Mouse (Mus musculus) erythroid progenitor cell, adult 5-6 weeks (primary cell): ENCODE measurements at regions not wholly inside any gene's neighbourhood (a gene's known extent, or its start where the extent isn't known, plus 50 kb on each side); places are given as distances from the start of the nearest gene placed in this dataset.

Experiments
- ATAC-seq: replicated peaks from 2 replicates; pipeline ENCODE4 v1.8.0; 2016; ENCODE audit warnings: moderate number of reproducible peaks, mild to moderate bottlenecking, moderate TSS enrichment, inconsistent platforms; ENCODE audit not compliant: poor library complexity, low FRiP score, severe bottlenecking

- no peak for ATAC-seq
Observed at GRCm38 (mm10) chr2:167792330-167792729, 102.7 kb upstream of the Tmem189 start.

GRCm38 (mm10) chr2:167789471-167789923 lies 99.9 kb upstream of the Tmem189 start:
- no peak for ATAC-seq

GRCm38 (mm10) chr2:167786951-167787350 lies 97.3 kb upstream of the Tmem189 start:
- no peak for ATAC-seq

DNA sequence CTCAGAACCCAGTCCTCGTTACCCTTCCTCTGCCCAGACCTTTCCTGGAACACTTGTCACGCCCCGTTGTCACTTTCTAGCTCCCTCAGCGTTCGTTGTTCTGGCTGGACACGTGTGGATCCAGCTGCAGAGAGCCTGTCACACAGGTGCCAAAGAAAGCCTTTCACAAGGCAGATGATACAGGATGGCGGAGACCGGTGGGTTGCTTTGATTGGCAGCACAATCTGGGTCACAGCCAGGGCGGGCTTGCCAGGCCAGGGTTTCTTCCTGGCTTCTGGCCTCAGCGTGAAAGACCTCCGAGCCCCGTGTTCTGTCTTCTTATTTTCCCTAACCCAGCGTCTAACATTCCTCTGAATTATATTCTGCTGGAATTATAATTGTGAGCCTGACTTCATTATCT lies 94.7 kb upstream of the Tmem189 start:
- ATAC-seq: no peak

DNA sequence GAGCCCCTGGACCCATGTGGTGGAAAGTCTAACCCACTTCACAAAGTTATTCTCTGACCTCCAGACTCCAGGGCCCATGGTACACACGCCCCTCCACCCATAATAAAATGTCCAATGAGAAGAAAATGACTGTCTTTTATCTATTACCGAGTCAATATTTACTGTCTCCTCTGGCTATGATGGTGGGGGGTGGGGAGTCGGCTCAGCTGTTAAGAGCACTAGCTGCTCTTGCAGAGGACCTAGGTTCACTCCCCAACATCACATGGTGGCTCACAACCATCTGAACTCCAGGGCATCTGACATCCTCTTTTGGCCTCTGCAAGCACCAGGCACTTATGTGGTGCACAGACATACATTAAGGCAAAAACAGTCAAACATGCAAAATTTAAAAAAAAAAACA lies 93.8 kb upstream of the Tmem189 start:
- ATAC-seq: no peak

GRCm38 (mm10) chr2:167782231-167782999 lies 92.8 kb upstream of the Tmem189 start:
- no peak for ATAC-seq

DNA sequence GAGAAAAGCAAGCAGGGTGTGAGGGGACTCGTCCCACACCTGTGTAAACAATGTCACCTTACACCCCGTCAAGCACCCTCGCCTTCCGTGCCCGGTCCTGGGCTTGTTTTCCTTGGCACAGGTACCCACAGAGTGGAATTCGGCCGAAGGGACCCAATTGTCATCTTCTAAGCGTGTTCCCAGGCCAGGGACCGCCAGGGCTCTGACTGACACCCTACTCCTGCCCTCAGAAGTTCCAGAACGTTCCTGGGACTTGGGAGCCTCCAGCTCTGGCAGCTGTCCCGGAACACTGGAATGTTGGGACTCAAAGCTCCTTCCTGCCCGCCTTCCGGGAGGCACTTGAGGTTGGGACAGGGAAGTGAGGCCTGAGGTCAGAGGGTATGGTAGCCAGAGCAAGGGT lies 91.9 kb upstream of the Tmem189 start:
- ATAC-seq: no peak

DNA sequence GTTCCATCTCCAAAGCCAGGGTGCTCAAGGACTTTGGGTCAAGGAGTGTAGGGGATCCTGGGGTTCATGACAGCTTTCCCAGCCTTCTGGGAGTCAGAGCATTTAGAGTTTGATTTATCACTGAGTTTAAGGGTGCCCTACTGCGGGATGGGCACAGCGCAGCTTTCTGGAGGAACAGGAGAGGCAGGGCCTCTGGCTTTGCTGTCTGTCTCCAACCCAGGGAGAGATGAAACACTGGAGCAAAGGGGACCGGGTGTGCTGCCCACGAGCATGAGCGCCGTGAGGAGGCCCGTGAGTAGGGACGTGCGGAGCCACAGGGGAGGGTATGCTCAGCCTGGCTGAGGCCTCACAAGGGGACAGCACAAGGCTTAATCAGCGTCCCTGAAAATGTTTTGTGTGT lies 89.1 kb upstream of the Tmem189 start:
- ATAC-seq: no peak

- no peak for ATAC-seq
Observed at GRCm38 (mm10) chr2:167778271-167778670, 88.6 kb upstream of the Tmem189 start.

DNA sequence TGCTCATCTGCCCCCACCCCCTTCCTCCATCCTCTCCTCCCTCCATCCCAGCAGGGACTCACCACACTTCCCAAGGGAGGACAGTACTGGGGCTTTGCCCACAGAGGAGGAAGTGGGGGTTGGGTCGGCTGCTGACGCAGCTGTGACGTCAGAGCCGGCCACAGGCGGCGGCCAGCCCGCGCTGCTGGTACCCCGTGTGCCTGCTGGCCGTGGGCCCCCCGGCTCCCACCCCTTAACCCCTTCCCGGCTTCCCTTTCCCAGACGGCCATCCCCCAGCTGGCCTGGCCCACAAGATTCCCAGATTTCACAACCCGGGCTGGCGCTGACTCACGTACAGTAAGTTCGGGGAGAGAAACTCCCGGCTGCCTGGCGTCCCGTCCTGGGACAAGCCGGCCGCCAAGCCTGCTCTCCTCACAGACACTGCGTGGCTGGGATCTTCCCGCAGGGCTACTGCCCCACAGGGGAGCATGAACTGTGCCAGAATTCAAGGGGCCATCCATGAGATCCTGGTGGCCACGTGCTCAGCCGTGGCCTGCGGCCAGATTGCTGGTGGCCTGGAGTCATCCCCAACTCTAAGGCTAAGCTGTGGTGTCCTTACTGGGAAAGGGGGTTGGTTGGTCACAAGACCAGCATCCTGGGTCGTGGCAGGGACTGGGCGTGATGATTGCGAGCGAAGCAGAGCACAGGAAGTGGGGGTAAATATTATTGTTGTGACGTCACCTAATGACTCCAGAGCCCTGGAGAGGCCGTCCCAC lies 87.9 kb upstream of the Tmem189 start:
- ATAC-seq: no peak

- no peak for ATAC-seq
Observed at GRCm38 (mm10) chr2:167776251-167777168, 86.9 kb upstream of the Tmem189 start.

DNA sequence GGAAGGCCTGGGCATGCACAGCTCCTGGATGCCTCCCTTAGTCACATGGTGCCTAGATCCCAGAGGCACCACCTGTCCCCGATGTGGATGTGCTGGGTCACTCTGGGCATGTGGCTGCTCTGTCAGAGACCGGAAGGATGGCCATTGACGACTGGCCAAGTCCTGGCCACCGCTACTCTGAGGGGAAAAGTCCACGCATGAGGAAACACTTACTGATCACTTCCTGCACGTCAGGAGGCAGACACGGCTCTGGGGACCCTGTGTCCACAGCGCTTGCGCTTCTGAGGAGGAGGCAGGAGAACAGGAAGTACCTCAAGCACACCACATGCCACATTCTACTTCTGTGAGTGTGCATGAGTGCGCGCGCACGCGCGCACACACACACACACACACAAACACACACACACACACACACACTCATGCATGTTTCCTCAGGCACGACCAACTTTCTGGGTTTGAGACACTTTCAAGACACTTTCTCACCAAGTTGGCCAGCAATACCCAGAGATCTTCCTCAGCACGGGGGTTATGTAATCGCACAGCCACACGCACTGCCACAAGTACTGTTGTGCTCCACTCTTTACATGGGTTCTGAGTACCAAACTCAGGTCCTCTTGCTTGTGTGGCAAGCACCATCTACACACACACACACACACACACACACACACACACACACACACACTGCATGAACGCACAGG lies 85.7 kb upstream of the Tmem189 start:
- no peak for ATAC-seq

GRCm38 (mm10) chr2:167774806-167775179 lies 85.2 kb upstream of the Tmem189 start:
- no peak for ATAC-seq

- no peak for ATAC-seq
Observed at GRCm38 (mm10) chr2:167774166-167774805, 84.7 kb upstream of the Tmem189 start.

DNA sequence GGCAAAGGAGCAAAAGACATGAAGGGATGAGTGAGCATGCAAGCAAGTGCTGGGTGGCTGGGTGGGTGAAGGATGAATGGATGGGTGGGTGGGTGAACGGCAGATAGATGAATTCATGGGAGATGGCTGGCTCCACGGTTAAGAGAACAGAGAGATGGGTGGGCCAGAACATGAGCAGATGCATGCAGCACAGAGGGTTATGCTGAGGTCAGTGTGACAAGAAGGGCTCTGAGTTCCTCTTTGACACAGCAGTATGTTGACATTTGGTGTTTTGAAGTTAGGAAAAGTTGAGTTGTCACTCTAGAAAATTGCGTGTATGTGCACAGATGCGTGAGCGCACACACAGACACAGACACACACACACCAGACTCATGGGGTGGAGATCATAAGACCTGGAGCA lies 83.2 kb upstream of the Tmem189 start:
- no peak for ATAC-seq

DNA sequence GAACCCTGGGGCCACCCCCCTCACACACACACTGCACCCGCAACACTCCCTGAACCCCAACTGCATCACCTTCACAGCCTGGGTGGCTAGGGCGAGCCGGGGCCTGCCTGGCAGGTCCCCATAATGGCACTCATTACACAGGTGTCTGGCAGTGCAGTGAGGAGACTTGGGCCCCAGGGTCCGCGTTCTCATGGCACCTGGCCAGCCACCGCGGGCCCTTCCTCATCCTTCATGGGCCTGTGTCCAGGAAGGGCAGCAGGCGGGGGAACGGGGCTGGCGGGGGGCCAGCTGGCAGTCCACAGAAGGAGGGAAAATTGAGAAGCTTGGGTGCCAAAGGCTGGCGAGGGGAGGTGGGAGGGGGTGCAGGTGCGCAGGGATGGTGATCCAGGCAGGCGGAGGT lies 78.3 kb upstream of the Tmem189 start:
- ATAC-seq: no peak

DNA sequence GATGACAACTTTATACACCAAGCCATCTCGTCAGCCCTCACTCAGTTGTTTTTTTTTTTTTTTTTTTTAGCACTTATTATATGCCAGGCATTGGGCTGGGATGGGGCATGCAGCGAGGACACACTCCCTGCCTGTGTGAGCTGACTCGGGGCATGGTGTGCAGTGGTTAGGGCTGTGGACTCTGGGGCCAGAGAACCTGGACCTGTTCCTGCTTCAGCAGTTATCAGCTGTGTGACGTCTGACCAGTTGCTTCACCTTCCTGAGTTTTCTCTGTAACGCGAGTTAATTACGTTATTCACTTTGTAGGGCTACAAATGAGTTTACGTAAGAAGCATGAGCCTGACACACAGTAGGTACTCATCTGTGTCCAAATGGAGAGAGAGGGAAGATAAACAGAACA lies 77.7 kb upstream of the Tmem189 start:
- no peak for ATAC-seq

DNA sequence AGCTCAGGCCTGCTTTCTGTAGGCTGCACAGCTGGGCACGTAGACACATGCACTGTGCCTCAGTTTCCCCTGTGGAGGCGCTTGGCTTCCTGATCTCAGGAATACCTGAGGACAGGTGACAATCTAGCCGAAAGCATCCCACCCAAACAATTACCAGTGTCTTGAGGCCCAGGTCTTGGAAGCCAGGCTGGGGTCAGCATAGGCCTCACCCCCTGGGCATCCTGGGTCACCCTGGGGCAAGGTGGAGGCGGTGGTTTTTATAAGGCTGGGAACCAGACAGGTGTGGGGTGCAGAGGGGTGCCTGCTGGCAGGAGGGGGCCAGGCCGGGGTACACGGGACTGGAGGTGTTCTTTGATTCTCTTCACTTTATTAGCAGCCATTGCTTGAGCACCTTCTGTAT lies 76.2 kb upstream of the Tmem189 start:
- no peak for ATAC-seq

DNA sequence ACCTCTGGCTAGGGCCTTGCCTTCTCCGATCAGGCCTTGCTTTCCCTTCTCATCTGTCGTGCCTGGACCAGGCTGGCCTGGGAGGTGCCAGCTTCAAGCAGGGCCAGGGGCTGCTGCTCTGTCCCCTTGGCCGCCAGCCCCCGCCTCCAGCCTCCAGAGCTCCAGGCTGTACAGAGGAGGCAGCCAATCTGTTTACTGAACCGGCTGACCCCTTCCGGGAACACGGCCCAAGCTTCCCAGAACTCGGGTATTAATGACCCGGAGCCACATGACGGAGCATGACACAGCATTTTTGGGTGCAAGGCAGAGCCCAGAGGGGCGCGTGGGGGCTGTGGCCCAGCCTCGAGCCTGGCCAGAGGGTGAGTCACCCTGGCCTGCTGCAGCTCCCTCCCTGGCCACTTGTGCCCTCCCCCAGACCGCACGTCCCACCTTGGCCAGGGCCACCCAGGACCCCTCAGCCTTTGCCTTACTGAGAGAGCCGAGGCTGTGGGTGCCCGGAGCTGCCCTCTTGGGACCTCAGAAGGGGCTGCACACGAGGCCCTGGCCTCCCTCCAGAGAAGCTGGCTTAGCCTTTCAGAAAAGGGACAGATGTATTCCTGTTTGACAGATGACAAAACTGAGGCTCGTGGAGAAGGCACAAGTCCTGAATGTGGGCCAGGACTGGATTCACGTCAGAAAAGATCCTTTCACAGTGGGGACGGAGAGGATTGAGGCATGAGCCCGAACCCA lies 75.6 kb upstream of the Tmem189 start:
- ATAC-seq: no peak
